Mouse (Mus musculus) heart, adult 2 months (tissue): ENCODE measurements at regions not wholly inside any gene's neighbourhood (a gene's known extent, or its start where the extent isn't known, plus 50 kb on each side); places are given as distances from the start of the nearest gene placed in this dataset.

Experiments
- CTCF ChIP-seq: fragments of 200-600 bp; IDR thresholded peaks from 2 replicates; pipeline ENCODE4 v1.8.1; 2022; ENCODE audit warnings: antibody characterized with exemption, mild to moderate bottlenecking, moderate library complexity
- EP300 ChIP-seq: fragments of 200-500 bp; IDR thresholded peaks from 2 replicates; pipeline ENCODE4 v1.6.1; 2011; ENCODE audit warnings: low read depth, low read length, control low read depth; ENCODE audit not compliant: insufficient read depth
- POLR2A ChIP-seq: fragments of 200-500 bp; IDR thresholded peaks from 2 replicates; pipeline ENCODE4 v1.6.1; 2011; ENCODE audit warnings: mild to moderate bottlenecking, low read depth, low read length, control low read depth; ENCODE audit not compliant: insufficient read depth

- TF ChIP-seq CTCF (no peak), POLR2A (no peak), EP300 (no peak)
These were observed 353.6 kb downstream of the Slc16a7 start for GRCm38 (mm10) chr10:125035631-125036030.
